Mouse (Mus musculus) liver, embryonic 14.5 days (tissue): ENCODE measurements around the gene Slc25a24. TPM values are rescaled to one million over a fixed set of nuclear protein-coding genes. Genes with fewer than 3 reads are reported as not detected.

Experiments used
- ATAC-seq: fragments of 200-750 bp; cut with Nextera tagmentation; 2 replicates; pipeline ENCODE4 v1.8.0; 2017; ENCODE audit warnings: moderate number of reproducible peaks, mild to moderate bottlenecking, moderate library complexity; ENCODE audit not compliant: insufficient read depth
- DNase-seq, 3 experiments: peaks; one replicate each; pipeline ENCODE4 v3.0.0-alpha.2; 2012 to 2013; ENCODE audit warnings: low read depth in 3 of 3, low spot score in 3 of 3
- H3K27ac ChIP-seq: fragments of 300-500 bp; sonication (generic); 2 replicates; pipeline ENCODE4 v1.5.1; 2014; ENCODE audit warnings: moderate library complexity, mild to moderate bottlenecking, control low read depth, inconsistent platforms
- H3K27me3 ChIP-seq: fragments of 300-500 bp; sonication (generic); 2 replicates; pipeline ENCODE4 v1.6.1; 2014; ENCODE audit warnings: mild to moderate bottlenecking, low read length, moderate library complexity; ENCODE audit not compliant: control insufficient read depth, insufficient read depth
- H3K36me3 ChIP-seq: fragments of 300-500 bp; sonication (generic); replicated peaks from 2 replicates; pipeline ENCODE4 v1.6.1; 2014; ENCODE audit warnings: low read depth; ENCODE audit not compliant: control insufficient read depth, insufficient read depth
- H3K4me1 ChIP-seq, 2 experiments: fragments of 200-500 bp in 1 of 2; fragments of 300-500 bp in 1 of 2; sonication (generic) in 1 of 2; replicated peaks; 2 replicates each; pipeline ENCODE4 v1.6.1; 2012 to 2014; ENCODE audit warnings: antibody characterized with exemption in 1 of 2, inconsistent platforms in 1 of 2, low read length in 1 of 2; ENCODE audit not compliant: control insufficient read depth in 2 of 2, insufficient read depth in 2 of 2
- H3K4me2 ChIP-seq: fragments of 300-500 bp; sonication (generic); 2 replicates; pipeline ENCODE4 v1.6.1; 2014; ENCODE audit warnings: low read depth, mild to moderate bottlenecking, control low read depth, moderate library complexity
- H3K4me3 ChIP-seq, 2 experiments: fragments of 200-500 bp in 1 of 2; fragments of 300-500 bp in 1 of 2; sonication (generic) in 1 of 2; 2 replicates each; pipeline ENCODE4 v1.5.1; 2012 to 2014; ENCODE audit warnings: low read depth in 2 of 2, low read length in 2 of 2, mild to moderate bottlenecking in 2 of 2, control low read depth in 1 of 2, inconsistent platforms in 1 of 2, moderate library complexity in 1 of 2; ENCODE audit not compliant: insufficient read depth in 1 of 2
- H3K9ac ChIP-seq: fragments of 300-500 bp; sonication (generic); replicated peaks from 2 replicates; pipeline ENCODE4 v1.6.1; 2014; ENCODE audit warnings: mild to moderate bottlenecking, control low read depth, moderate library complexity
- H3K9me3 ChIP-seq: fragments of 300-500 bp; sonication (generic); 2 replicates; pipeline ENCODE4 v1.6.1; 2016; ENCODE audit warnings: low read length, mixed read lengths; ENCODE audit not compliant: control insufficient read depth
- CTCF ChIP-seq: IDR thresholded peaks from 2 replicates; pipeline ENCODE4 v1.5.1; 2016; ENCODE audit warnings: antibody characterized with exemption, low read depth, control low read depth
- EP300 ChIP-seq: IDR thresholded peaks from 2 replicates; pipeline ENCODE4 v1.6.1; 2016; ENCODE audit warnings: antibody characterized with exemption, low read depth
- WGBS: fragments of 180-500 bp; shearing (Covaris S2); extraction: QIAGEN DNeasy Blood & Tissue Kit; methylation state at CpG from one replicate; pipeline ENCODE4 v1.1.7; 2014; ENCODE audit not compliant: insufficient replicate concordance; 5-methylcytosine and 5-hydroxymethylcytosine counted together
- polyA plus RNA-seq, 2 experiments: library from polyadenylated mRNA; depleted of rRNA in 1 of 2; stranded (reverse) in 1 of 2; unstranded in 1 of 2; fragments of >200 nt; fragmentation: Nextera tagmentation in 1 of 2; extraction: Ambion mirVana in 1 of 2; gene quantifications; 2 replicates each; pipeline versions ENCODE4 v1.2.1 to v1.2.3; 2012 to 2014

Gene Slc25a24
- polyA plus RNA-seq, 2 experiments, result 2.2 to 3.7 TPM

- no peak for TF ChIP-seq EP300
- no peak for TF ChIP-seq CTCF
- no peak overlapping the region for H3K9ac ChIP-seq
- 52% methylated on average over 6 of the region's 6 CpGs for WGBS
- H3K4me3 ChIP-seq, result no peak overlapping the region
- no peaks in the 10 kb centered on the region for H3K27me3 ChIP-seq
- H3K27ac ChIP-seq, result no peak overlapping the region
- no peaks in the 10 kb centered on the region for H3K9me3 ChIP-seq
- no peak for DNase-seq
- H3K36me3 ChIP-seq, result no peaks in the 10 kb centered on the region
- no peak overlapping the region for H3K4me2 ChIP-seq
- ATAC-seq, result 0 out of 2 replicates have a peak, but pooled peaks have one; percentile 5
- peaks cover 0 to 8% of the 10 kb centered on the region in 2 experiments; a peak in 2 of 4 replicates for H3K4me1 ChIP-seq
Observed at GRCm38 (mm10) chr3:109125531-109125930, 2.6 kb downstream of the Slc25a24 start.

- TF ChIP-seq EP300 (no peak), CTCF (no peak)
- whole genome bisulfite sequencing, result 38% methylated on average over 5 of the region's 5 CpGs
Observed at GRCm38 (mm10) chr3:109129768-109130167, 6.8 kb downstream of the Slc25a24 start.

GRCm38 (mm10) chr3:109132966-109133365 lies 10.0 kb downstream of the Slc25a24 start:
- no peak overlapping the region for H3K4me2 ChIP-seq
- no peak overlapping the region for H3K27ac ChIP-seq
- 0 out of 4 replicates have a peak, but pooled peaks cover 0 to 2% of the 10 kb centered on the region in 2 experiments for H3K4me1 ChIP-seq
- ATAC-seq, result no peak
- TF ChIP-seq EP300 (no peak), CTCF (no peak)
- no peaks in the 10 kb centered on the region for H3K9me3 ChIP-seq
- 51% methylated on average over 4 of the region's 4 CpGs for WGBS
- no peaks in the 10 kb centered on the region for H3K27me3 ChIP-seq
- H3K4me3 ChIP-seq, result no peak overlapping the region
- DNase-seq, result no peak
- H3K9ac ChIP-seq, result no peak overlapping the region
- H3K36me3 ChIP-seq, result no peaks in the 10 kb centered on the region

More at GRCm38 (mm10) chr3:109129768-109130167, 6.8 kb downstream of the Slc25a24 start:
- Histone ChIP-seq H3K27me3 (no peaks in the 10 kb centered on the region), H3K36me3 (no peaks in the 10 kb centered on the region), H3K9ac (no peak overlapping the region), H3K4me3 (no peak overlapping the region), H3K9me3 (no peaks in the 10 kb centered on the region), H3K27ac (no peak overlapping the region), H3K4me1 (peaks cover 0 to 5% of the 10 kb centered on the region in 2 experiments; a peak in 1 of 4 replicates), H3K4me2 (no peak overlapping the region)
- ATAC-seq (no peak), DNase-seq (no peak)

GRCm38 (mm10) chr3:109134036-109134435 lies 11.1 kb downstream of the Slc25a24 start:
- Histone ChIP-seq H3K9ac (no peak overlapping the region), H3K4me3 (no peak overlapping the region), H3K27me3 (no peaks in the 10 kb centered on the region), H3K4me1 (0 out of 4 replicates have a peak, but pooled peaks cover 0 to 2% of the 10 kb centered on the region in 2 experiments), H3K4me2 (no peak overlapping the region), H3K27ac (no peak overlapping the region), H3K9me3 (no peaks in the 10 kb centered on the region), H3K36me3 (no peaks in the 10 kb centered on the region)
- DNase-seq (no peak), ATAC-seq (no peak)
- TF ChIP-seq EP300 (no peak), CTCF (no peak)
- 77% methylated on average over 15 of the region's 15 CpGs for WGBS

GRCm38 (mm10) chr3:109135352-109135751 lies 12.4 kb downstream of the Slc25a24 start:
- 43% methylated on average over 1 of the region's 1 CpGs for WGBS
- H3K4me2 ChIP-seq, result no peak overlapping the region
- H3K4me1 ChIP-seq, result no peaks in the 10 kb centered on the region
- no peak for ATAC-seq
- DNase-seq, result no peak
- H3K4me3 ChIP-seq, result no peak overlapping the region
- no peak overlapping the region for H3K27ac ChIP-seq
- H3K27me3 ChIP-seq, result no peaks in the 10 kb centered on the region
- H3K9me3 ChIP-seq, result no peaks in the 10 kb centered on the region
- no peaks in the 10 kb centered on the region for H3K36me3 ChIP-seq
- TF ChIP-seq EP300 (no peak), CTCF (no peak)
- no peak overlapping the region for H3K9ac ChIP-seq
